Mouse (Mus musculus) cortical plate, adult 2 months (tissue): ENCODE data around the gene Thbs3.

Experiments used
- CTCF ChIP-seq: fragments of 200-500 bp; IDR thresholded peaks from 2 replicates; pipeline ENCODE4 v1.5.1; 2011; ENCODE audit warnings: mild to moderate bottlenecking, control low read depth, low read length; ENCODE audit not compliant: insufficient read depth; ENCODE audit errors: extremely low read depth
- POLR2A ChIP-seq: fragments of 200-500 bp; IDR thresholded peaks from 2 replicates; pipeline ENCODE4 v1.6.1; 2011; ENCODE audit warnings: mild to moderate bottlenecking, low read length, control low read depth; ENCODE audit not compliant: insufficient read depth; ENCODE audit errors: extremely low read depth

DNA sequence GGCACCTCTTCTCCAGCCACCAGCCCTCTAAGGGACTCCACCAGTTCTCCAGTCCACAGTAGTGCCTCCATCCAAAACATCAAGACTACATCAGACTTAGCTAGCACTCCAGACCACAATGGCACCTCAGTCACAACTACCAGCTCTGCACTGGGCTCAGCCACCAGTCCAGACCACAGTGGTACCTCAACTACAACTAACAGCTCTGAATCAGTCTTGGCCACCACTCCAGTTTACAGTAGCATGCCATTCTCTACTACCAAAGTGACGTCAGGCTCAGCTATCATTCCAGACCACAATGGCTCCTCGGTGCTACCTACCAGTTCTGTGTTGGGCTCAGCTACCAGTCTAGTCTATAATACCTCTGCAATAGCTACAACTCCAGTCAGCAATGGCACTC, 15.6 kb downstream of the Thbs3 start:
- no peak for TF ChIP-seq CTCF
- TF ChIP-seq POLR2A = no peak
